Mouse (Mus musculus): ENCODE data around the gene Gm47791. TPM values are rescaled to one million over a fixed set of nuclear protein-coding genes. Genes with fewer than 3 reads are reported as not detected.

The Gm47791 gene
- total RNA-seq, 2 experiments from 2014 or later: not detected

DNA sequence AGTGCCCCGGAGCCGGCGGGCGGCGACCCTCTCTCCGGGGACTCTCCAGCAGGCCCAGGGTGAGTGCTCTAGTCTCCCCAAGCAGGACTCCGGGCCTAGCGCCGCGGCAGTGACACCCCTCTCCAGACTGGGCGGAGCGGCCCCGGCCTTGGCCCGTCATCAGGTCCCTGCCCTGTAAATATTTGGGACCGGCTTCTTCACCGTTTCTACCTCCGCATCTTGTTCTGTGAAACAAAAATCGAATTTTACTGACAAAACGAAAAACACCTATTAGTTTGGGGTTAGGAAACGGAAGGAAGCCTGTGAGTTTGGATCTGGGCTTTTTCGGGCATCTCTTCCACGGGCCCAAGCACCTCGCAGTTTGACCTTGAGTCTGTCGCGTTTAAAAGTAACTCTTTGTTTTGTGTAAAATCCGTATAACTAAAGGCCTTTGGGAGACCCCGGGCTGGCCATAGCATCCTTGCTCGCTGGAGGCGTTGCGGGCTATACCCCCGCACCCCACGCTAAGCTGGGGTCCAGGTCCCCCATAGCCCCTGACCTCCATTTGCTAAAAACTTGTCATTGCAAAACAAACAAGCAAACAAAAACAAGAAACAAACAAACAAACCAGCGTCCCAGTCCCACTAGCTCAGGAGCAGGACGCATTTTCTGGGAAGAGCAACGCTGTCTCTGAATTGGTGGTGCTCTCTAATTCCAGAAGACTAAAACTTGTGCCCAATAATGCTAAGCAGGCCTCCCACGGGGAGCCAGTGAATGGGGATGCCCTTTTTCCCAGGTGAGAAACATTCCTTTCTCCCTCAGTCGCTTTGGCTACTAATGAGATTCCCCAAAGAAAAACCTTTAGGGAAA is 45.8 kb downstream of the Gm47791 start:
- DNase-seq (ENCODE audit: low spot score in 2 of 2): no peak

DNA sequence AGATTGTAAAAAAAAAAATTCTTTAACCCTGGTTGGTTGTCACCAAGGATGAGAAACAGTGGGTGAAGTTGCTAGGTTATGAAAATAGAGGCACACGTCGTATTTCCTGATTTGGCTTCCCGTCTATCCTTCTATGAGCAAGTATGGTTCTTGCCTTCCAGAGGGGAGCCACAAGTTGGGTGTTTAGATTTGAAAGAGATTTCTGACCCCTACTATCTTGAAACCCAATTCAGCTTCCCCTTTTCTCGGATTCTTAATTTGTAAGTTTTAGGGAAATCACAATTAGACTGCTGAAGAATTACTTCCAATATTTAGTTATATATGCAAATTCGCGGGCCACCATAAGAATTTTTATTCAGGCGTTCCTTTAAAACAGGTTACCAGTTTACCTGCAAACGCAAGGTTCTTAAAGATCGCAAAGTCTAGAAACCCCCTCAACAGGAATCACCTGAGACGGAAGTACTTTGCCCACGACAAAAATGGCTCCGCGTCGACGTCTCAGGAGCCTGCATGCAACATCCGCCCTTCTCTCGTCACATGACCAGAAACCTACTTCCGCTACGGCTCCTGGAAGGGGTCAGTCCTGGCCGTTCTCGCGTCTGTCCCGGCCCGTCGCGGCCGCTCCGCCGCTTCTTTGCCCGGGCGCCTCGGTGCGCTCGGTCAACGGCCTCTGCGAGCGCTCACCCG is 46.6 kb downstream of the Gm47791 start, which contains the start of gene Mff:
Gene Mff (plus strand): TSS at position 552 of the 687 bp plus-strand sequence.
- peak; percentile 91 to 93 for DNase-seq (ENCODE audit: low spot score in 2 of 2)

Other genes starting within 250 kb of the Gm47791 start
- gene Col4a4, start 184.4 kb downstream of the Gm47791 start, total RNA-seq (2021): under 1 TPM; 0.65 to 0.89 TPM
- gene Col4a3, start 184.3 kb downstream of the Gm47791 start, total RNA-seq (2021): under 1 TPM; 0.18 to 0.69 TPM
- 100 to 1,000 TPM; 272 to 287 TPM for gene Mff, start 46.4 kb downstream of the Gm47791 start, total RNA-seq (2021)
- gene Tm4sf20, start 2.8 kb downstream of the Gm47791 start, total RNA-seq (2021): not detected
- 10 to 100 TPM; 80.2 to 85.8 TPM for gene Agfg1, start 68.2 kb upstream of the Gm47791 start, total RNA-seq (2021)
- 1 to 10 TPM in 1 of 2 experiments, under 1 TPM in 1; 0.58 to 1.1 TPM for gene A030005L19Rik, start 142.1 kb upstream of the Gm47791 start, total RNA-seq (2021)
- not detected for gene A030014E15Rik, start 153.7 kb upstream of the Gm47791 start, total RNA-seq (2021)
- gene Gm6217, start 160.2 kb upstream of the Gm47791 start, total RNA-seq (2021): not detected
- not detected for gene A030003K21Rik, start 172.1 kb upstream of the Gm47791 start, total RNA-seq (2021)
- gene Gm7544, start 184.8 kb upstream of the Gm47791 start, total RNA-seq (2021): not detected
- gene Gm47955, start 189.0 kb upstream of the Gm47791 start, total RNA-seq (2021): not detected
- gene Gm47959, start 229.3 kb upstream of the Gm47791 start, total RNA-seq (2021): not detected

Measured in layer of hippocampus, postnatal 10 days (tissue).